Mouse (Mus musculus) liver, embryonic 15.5 days (tissue): ENCODE results near the gene Cog5. TPM values are rescaled to one million over a fixed set of nuclear protein-coding genes. Genes with fewer than 3 reads are reported as not detected.

ENCODE experiments used
- ATAC-seq: fragments of 200-750 bp; cut with Nextera tagmentation; 2 replicates; pipeline ENCODE4 v1.8.0; 2017; ENCODE audit warnings: moderate number of reproducible peaks, mild to moderate bottlenecking, moderate library complexity; ENCODE audit not compliant: insufficient read depth
- H3K27ac ChIP-seq: fragments of 300-500 bp; sonication (generic); replicated peaks from 2 replicates; pipeline ENCODE4 v1.5.1; 2015; ENCODE audit warnings: mild to moderate bottlenecking, inconsistent platforms
- H3K27me3 ChIP-seq: fragments of 300-500 bp; sonication (generic); 2 replicates; pipeline ENCODE4 v1.6.1; 2015; ENCODE audit warnings: mild to moderate bottlenecking, inconsistent platforms
- H3K36me3 ChIP-seq: fragments of 300-500 bp; sonication (generic); replicated peaks from 2 replicates; pipeline ENCODE4 v1.6.1; 2015; ENCODE audit warnings: moderate library complexity, mild to moderate bottlenecking, inconsistent platforms
- H3K4me1 ChIP-seq: fragments of 300-500 bp; sonication (generic); replicated peaks from 2 replicates; pipeline ENCODE4 v1.6.1; 2015; ENCODE audit warnings: inconsistent platforms
- H3K4me2 ChIP-seq: fragments of 300-500 bp; sonication (generic); 2 replicates; pipeline ENCODE4 v1.6.1; 2015; ENCODE audit warnings: moderate library complexity, mild to moderate bottlenecking, inconsistent platforms
- H3K4me3 ChIP-seq: fragments of 300-500 bp; sonication (generic); replicated peaks from 2 replicates; pipeline ENCODE4 v1.5.1; 2015; ENCODE audit warnings: mild to moderate bottlenecking, inconsistent platforms
- H3K9ac ChIP-seq: fragments of 300-500 bp; sonication (generic); 2 replicates; pipeline ENCODE4 v1.6.1; 2015; ENCODE audit warnings: moderate library complexity, mild to moderate bottlenecking, inconsistent platforms
- H3K9me3 ChIP-seq: fragments of 300-500 bp; sonication (generic); replicated peaks from 2 replicates; pipeline ENCODE4 v1.6.1; 2016; ENCODE audit warnings: inconsistent platforms
- WGBS: fragments of 180-500 bp; shearing (Covaris S2); methylation state at CpG from one replicate; pipeline ENCODE4 v1.1.7; 2015; ENCODE audit warnings: mixed read lengths; ENCODE audit not compliant: insufficient replicate concordance; 5-methylcytosine and 5-hydroxymethylcytosine counted together
- polyA plus RNA-seq: library from polyadenylated mRNA; unstranded; fragments of >200 nt; fragmentation: Nextera tagmentation; extraction: Ambion mirVana; gene quantifications from 2 replicates; pipeline ENCODE4 v1.2.1, GENCODE M21; 2015

Cog5 gene
- polyA plus RNA-seq, 1 experiment from 2014 or later: 6.8 TPM

DNA sequence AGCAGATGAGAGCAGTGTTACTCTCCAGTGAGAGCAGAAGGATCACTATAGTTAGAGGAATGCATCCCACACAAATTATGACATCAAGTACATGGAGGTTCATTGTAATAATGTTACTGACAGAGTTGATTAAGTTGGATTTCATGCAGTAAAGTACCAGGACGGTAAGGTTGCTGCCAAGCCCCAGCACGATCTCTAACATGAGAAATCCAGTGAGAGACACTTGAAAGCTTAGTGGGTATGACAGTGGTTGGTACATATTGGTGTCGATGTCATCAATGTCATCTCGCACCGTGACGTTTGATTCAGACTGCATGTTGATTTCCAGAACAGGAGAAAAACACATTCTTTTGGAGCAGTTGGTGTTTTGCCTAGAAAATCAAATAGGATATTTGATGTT lies 55.0 kb downstream of the Cog5 start:
- ATAC-seq: no peak
- 84% methylated on average over 6 of the region's 6 CpGs for WGBS
- H3K27ac ChIP-seq: no peak overlapping the region
- H3K9ac ChIP-seq: no peak overlapping the region
- H3K4me1 ChIP-seq: no peaks in the 10 kb centered on the region
- H3K36me3 ChIP-seq: no peaks in the 10 kb centered on the region
- no peak overlapping the region for H3K4me2 ChIP-seq
- H3K9me3 ChIP-seq: no peaks in the 10 kb centered on the region
- no peak overlapping the region for H3K4me3 ChIP-seq
- no peaks in the 10 kb centered on the region for H3K27me3 ChIP-seq

DNA sequence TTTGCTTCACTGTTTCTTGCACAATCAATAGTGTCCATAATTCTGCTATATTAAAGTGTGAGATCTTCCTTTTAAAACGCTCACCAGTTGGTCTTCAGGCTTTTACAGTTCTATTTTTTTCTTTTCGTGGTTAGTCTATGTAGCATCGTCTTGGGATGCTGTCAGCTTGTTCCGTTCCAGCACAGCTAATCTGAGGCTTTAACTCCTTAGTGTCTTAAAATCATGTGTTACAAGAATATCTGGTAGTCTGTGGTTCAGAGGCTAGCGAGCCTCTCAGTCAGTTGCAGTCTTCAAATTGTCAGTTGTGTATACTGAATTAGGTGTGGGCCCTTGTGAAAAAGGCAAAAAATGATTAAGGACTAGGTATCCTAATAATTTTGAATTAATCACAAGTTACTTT lies 57.6 kb downstream of the Cog5 start:
- H3K36me3 ChIP-seq: no peaks in the 10 kb centered on the region
- no peak for ATAC-seq
- no peak overlapping the region for H3K9ac ChIP-seq
- H3K9me3 ChIP-seq: no peaks in the 10 kb centered on the region
- no peak overlapping the region for H3K4me2 ChIP-seq
- H3K4me1 ChIP-seq: no peaks in the 10 kb centered on the region
- no peak overlapping the region for H3K4me3 ChIP-seq
- WGBS: 37% methylated on average over 5 of the region's 5 CpGs
- no peaks in the 10 kb centered on the region for H3K27me3 ChIP-seq
- H3K27ac ChIP-seq: no peak overlapping the region

DNA sequence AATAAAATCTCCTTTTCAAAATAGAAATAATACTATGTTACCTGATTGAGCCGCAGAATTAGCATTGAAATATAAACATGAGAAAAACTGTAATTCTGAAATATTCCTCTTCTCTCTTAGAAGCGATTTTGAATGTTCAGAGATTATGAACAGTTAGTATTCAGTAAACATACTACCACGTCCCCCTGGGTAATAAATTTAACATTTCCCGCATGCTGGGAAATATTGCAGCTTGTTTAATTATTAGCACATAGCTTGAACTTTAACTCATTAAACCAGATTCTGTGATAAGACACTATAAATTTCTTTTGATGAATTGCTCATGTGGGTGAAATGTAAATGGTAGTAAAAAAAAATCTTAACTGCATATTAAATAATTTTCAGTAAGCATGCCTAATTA lies 58.1 kb downstream of the Cog5 start:
- no peak for ATAC-seq
- 70% methylated on average over 4 of the region's 4 CpGs for WGBS
- Histone ChIP-seq H3K4me3 (no peak overlapping the region), H3K27me3 (no peaks in the 10 kb centered on the region), H3K27ac (no peak overlapping the region), H3K4me1 (no peaks in the 10 kb centered on the region), H3K9ac (no peak overlapping the region), H3K36me3 (no peaks in the 10 kb centered on the region), H3K9me3 (no peaks in the 10 kb centered on the region), H3K4me2 (no peak overlapping the region)

DNA sequence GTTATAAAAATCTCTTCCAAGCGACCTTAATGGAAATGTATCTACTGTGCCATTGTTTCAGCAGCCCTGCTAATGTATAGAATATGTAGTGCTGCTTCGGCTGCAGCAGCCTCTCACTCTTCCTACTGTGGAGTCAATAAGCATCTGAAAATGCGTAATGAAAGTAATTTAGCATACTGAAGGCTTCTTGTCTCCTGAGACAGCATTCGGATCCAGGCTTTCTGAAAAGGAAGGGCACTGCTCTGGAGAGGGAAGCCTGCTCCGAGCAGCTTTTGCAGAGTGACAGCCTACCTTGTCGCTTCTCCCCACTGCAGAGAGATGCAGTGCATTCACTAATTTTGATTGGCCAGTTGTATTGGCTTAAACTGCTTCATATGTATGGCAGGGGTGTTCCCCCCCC lies 58.9 kb downstream of the Cog5 start, which contains the start of gene Gpr22:
Gene Gpr22, minus strand, starts transcription at position 348 of the 400 bp plus-strand sequence.
- WGBS: 56% methylated on average over 6 of the region's 6 CpGs
- no peak for ATAC-seq
- Histone ChIP-seq H3K4me2 (no peak within 1 kb of the TSS), H3K4me1 (no peaks in the 10 kb centered on the region), H3K27ac (no peak within 1 kb of the TSS), H3K36me3 (no peaks in the 10 kb centered on the region), H3K9ac (no peak within 1 kb of the TSS), H3K4me3 (no peak within 1 kb of the TSS), H3K9me3 (no peaks in the 10 kb centered on the region), H3K27me3 (no peaks in the 10 kb centered on the region)

DNA sequence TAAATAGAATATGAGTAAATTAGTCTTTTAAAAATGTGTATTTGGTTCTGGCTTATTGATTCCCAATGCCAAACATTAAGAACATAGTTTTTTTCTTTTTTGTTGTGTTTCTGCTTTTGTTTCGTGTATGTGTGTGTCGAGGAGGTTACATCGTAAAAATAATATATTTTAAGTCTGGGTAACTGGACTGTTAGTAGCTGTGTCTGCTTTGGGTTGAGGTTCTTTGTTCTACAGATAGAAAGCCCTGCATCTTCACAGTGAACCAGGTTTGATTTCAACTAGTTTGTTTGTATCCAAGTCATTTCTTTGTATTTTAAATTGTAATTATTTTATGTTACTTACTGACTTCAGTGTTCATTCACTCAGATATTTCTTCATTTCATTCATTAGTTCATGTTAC lies 59.4 kb downstream of the Cog5 start:
- Histone ChIP-seq H3K9me3 (no peaks in the 10 kb centered on the region), H3K27me3 (no peaks in the 10 kb centered on the region), H3K9ac (no peak overlapping the region), H3K27ac (no peak overlapping the region), H3K4me3 (no peak overlapping the region), H3K36me3 (no peaks in the 10 kb centered on the region), H3K4me1 (no peaks in the 10 kb centered on the region), H3K4me2 (no peak overlapping the region)
- 65% methylated on average over 3 of the region's 3 CpGs for WGBS
- no peak for ATAC-seq

DNA sequence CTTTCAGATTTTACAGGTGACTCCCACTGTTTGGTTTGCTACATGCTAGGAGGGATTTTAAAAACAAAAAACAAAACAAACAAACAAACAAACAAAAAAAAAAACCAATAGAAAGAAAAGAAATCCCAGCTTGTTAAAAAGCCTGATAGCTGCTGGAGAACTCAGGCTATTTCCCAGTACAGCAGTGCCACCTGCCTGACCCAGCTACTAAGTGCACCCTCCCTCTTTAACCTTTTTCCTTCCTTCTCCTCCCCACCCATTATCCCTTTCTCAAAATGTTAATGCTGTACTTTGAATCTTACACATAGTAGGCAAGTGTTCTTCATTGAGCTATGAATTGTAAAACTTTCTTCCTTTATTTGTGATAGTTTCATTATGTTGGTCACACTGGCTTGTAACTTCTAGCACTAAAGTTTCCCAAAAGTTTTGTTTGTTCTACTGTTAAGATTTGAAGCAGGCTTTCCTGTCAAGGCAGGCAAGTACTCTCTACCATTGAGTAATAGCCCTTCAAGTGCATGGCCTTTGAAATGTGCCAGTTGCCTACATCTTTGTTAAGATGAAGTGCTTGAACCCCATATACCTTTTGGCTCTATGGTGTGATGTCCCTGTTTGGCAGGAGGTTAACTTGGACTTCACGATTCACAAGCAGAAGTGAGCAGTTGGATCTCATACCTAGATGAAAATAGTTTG lies 65.1 kb downstream of the Cog5 start:
- 62% methylated on average over 1 of the region's 1 CpGs for WGBS
- Histone ChIP-seq H3K9ac (no peak overlapping the region), H3K4me2 (no peak overlapping the region), H3K27me3 (no peaks in the 10 kb centered on the region), H3K36me3 (no peaks in the 10 kb centered on the region), H3K9me3 (no peaks in the 10 kb centered on the region), H3K4me1 (no peaks in the 10 kb centered on the region), H3K27ac (no peak overlapping the region), H3K4me3 (no peak overlapping the region)
- no peak for ATAC-seq

DNA sequence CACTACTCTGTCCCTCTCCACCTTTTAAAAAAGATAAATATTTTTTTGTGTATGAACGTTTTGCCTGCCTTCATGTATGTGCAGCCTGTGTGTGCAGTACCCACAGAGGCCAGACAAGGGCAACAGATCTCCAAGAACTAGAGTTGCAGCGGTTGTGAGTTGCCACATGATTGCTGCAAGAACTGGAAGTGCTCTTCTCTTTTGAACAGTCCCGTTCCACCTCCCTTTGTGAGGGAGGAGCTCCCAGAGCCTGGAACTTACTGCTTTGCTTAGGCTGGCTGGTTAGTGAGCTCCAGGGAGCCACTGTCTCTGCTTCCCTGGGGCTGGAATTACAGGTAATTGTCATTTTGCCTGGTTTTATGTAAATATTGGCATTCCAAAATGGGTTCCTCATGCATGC lies 69.9 kb downstream of the Cog5 start:
- Histone ChIP-seq H3K4me2 (no peak overlapping the region), H3K4me1 (no peaks in the 10 kb centered on the region), H3K4me3 (no peak overlapping the region), H3K27ac (no peak overlapping the region), H3K27me3 (no peaks in the 10 kb centered on the region), H3K9ac (no peak overlapping the region), H3K9me3 (no peaks in the 10 kb centered on the region), H3K36me3 (no peaks in the 10 kb centered on the region)
- WGBS: 76% methylated on average over 3 of the region's 3 CpGs
- no peak for ATAC-seq

DNA sequence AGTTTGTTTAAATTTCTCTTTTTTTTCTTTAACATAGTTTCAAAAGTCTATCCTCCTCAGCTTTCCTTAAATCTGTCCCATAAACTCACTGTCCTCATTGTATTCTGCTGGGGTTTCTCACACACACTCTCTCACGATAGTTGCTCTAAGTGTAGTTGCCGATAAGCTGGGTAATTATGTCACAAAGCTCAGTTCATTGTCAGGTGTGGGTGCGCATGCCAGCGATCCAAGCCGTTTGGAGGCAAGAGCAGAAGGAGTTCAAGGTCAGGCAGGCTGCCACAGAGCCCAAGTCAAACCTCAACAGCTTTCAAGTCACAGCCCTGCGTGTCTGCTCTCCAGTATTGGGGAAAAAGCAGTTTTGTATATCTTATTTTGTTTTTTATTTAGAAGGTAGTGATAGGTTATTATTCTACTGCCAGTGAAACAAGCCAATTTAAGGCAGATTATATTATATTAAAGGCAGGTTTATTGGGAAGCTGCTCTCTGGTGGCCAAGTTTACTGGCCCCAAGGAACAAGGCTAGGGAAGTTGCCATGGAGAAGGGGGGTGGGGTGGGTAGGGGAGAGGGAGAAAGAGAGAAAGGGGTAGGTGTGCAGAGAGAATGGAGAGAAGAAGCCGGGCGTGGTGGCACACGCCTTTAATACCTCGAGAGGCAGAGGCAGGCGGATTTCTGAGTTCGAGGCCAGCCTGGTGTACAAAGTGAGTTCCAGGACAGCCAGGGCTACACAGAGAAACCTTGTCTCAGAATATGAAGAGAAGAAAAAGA lies 71.0 kb downstream of the Cog5 start:
- no peak overlapping the region for H3K27ac ChIP-seq
- no peak overlapping the region for H3K4me2 ChIP-seq
- no peaks in the 10 kb centered on the region for H3K27me3 ChIP-seq
- H3K36me3 ChIP-seq: no peaks in the 10 kb centered on the region
- no peaks in the 10 kb centered on the region for H3K9me3 ChIP-seq
- H3K4me1 ChIP-seq: no peaks in the 10 kb centered on the region
- ATAC-seq: no peak
- no peak overlapping the region for H3K4me3 ChIP-seq
- 73% methylated on average over 12 of the region's 12 CpGs for WGBS
- no peak overlapping the region for H3K9ac ChIP-seq

DNA sequence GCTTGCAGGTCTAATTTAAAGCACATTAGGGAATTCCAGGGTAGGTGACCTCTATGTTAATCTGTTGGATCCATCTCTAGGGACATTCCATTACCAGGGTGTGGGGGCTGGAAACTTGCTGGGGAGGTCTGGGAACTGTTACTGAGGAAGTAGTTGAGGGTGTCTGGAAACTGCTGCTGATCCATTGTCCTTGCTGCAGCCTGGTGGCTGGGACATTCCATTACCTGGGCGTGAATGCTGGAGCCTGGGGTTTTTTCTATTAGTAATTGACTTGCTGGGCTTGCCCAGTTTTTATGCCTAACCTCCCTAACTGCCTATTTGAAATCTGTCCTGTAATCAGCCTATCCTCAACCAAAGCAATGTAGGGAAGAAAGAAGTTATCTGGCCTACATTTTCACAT lies 72.0 kb downstream of the Cog5 start:
- Histone ChIP-seq H3K4me2 (no peak overlapping the region), H3K9me3 (no peaks in the 10 kb centered on the region), H3K36me3 (no peaks in the 10 kb centered on the region), H3K4me1 (no peaks in the 10 kb centered on the region), H3K9ac (no peak overlapping the region), H3K27ac (no peak overlapping the region), H3K27me3 (no peaks in the 10 kb centered on the region), H3K4me3 (no peak overlapping the region)
- WGBS: 75% methylated on average over 1 of the region's 1 CpGs
- no peak for ATAC-seq

DNA sequence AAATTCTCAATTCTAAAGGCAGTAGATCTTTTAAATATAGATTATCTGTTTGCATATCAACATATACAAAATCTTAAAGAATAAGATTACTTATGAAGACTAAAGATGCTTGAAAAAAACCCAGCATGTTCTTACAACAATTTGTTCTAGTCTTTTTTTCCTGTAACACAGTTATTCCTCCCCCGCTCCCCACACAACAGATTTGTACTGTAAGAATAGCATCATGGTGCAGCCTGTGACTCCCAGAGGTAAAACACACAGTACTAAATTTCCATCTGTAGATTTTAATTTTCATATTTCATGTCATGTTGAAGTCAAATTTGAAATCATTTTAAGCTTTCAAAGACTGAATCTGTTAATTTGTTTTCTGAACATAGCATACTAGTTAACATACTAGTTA lies 75.5 kb downstream of the Cog5 start:
- no peak overlapping the region for H3K9ac ChIP-seq
- 83% methylated on average over 1 of the region's 1 CpGs for WGBS

DNA sequence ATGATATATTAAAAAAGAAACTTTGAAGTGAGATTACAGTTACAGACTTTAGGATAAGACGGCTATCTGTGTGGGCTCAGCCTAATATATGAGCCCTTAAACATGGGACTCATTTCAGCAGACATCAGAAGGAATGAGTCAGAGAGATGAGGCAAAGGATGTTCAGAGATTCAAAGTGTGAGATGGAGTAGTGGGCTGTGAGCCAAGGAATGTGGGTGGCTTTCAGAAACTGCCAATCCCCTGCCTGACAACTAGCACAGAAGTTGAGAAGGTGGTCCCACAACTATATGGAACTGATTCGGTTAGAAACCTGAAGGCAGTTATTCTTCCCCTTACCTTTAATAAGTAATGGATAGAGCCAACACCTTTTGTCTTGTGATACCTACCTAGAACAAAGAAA lies 79.9 kb downstream of the Cog5 start:
- H3K27me3 ChIP-seq: no peaks in the 10 kb centered on the region
- H3K4me3 ChIP-seq: no peak overlapping the region
- no peak overlapping the region for H3K27ac ChIP-seq
- H3K9me3 ChIP-seq: no peaks in the 10 kb centered on the region
- no peak overlapping the region for H3K4me2 ChIP-seq
- H3K36me3 ChIP-seq: no peaks in the 10 kb centered on the region
- no peak for ATAC-seq
- H3K4me1 ChIP-seq: no peaks in the 10 kb centered on the region
- H3K9ac ChIP-seq: no peak overlapping the region
- WGBS: 61% methylated on average over 2 of the region's 2 CpGs

More for the DNA sequence above, 75.5 kb downstream of the Cog5 start:
- no peak overlapping the region for H3K4me3 ChIP-seq
- no peak overlapping the region for H3K4me2 ChIP-seq
- H3K27me3 ChIP-seq: no peaks in the 10 kb centered on the region
- H3K27ac ChIP-seq: no peak overlapping the region
- no peaks in the 10 kb centered on the region for H3K9me3 ChIP-seq
- ATAC-seq: no peak
- H3K36me3 ChIP-seq: no peaks in the 10 kb centered on the region
- no peaks in the 10 kb centered on the region for H3K4me1 ChIP-seq
